Mouse (Mus musculus): Measurements from ENCODE around the gene Asf1a.
"Not testable (repeated sequence)": the region's sequence is repeated elsewhere in the genome, so short reads cannot be mapped to it uniquely, and the experiment has no call there.

Gene Asf1a

GRCm38 (mm10) chr10:53596677-53597120, at the start of gene Asf1a:
Gene Asf1a (plus strand): TSS chr10:53596757.
- peak; percentile 98 to 99 for DNase-seq

DNA sequence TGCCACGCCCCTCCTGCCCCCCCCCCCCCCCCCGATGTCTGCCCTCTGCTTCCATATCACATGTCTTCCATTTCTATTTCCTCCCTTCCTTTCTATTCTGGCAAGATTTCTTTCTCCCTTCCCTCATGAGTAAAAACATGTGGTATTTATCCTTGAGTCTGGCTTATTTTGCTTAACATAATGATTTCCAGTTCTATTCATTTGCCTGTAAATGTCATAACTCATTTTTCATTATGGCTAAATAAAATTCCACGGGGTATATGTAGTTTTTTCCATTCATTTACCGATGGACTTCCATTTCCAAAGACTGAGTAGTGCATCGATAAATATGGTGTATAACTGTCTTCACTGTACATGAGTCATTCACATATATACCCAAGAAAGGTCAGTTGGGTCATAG, 34.6 kb upstream of the Asf1a start:
- no peak for DNase-seq

DNA sequence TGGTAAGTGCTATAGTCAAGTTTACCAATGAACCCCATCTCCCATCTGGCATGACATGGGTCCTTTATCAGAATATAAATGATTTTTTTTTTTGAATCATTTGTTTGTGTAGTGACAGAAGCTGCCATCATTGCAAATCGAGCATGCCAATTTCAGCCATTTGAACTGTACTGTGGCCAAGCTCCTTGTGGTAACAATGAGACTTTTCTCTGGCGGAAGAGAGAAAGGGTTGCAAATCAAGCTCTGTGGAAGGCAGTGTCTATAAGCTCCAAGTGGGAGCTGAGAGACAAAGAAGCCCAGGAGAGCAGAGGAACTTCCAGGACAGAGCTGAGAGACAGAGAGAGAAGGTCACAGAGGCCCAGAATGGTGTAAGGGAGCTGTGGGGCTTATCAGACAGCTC, 31.0 kb upstream of the Asf1a start:
- no peak for DNase-seq

DNA sequence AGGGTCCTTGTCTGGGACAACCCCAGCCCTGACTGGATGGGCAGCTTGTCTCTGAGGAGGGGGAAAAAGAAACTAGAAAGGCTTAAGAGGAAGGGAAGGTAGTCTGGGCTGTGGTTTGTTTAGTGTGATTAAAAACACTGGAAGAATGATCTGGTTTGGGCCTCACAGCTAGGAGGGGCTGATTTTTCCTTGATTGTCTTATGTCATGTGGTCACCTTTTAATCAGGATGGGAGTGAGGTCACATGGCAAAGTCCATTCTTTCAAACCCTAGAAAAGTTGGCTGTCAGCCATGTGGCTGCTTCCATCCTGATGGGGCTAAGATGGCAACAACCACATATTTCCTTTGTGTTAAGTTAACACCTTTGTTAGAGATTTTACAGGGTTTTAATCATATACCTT, 28.0 kb upstream of the Asf1a start:
- DNase-seq = no peak

- no peak for DNase-seq
These were observed 16.4 kb upstream of the Asf1a start for GRCm38 (mm10) chr10:53580137-53580536.

DNA sequence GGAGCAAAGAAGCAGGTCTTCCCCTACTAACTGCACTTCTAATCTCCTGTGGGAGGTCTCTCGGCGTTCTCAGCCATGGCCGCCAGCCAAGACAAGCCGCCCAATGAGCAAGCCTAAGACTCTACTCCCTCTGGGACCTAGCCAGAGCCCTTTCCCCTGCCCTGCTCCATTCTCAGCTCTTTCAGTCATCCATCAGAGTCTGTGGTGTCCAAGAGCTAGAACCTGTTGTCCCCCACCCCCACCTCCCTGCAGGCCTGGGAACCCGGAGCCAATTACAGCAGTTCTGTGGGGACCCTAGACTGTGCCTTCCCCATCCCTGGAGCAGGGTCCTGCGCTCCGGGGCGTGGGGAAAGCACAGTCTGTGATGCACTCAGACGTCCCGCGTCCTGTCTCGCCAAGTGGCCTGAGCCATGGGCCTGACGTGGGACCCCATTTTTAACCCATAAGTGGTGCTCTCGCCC, 15.9 kb upstream of the Asf1a start:
- DNase-seq = peak; percentile 63 to 76

- DNase-seq = peak in 1 of 2 experiments; percentile 20
These were observed 15.5 kb upstream of the Asf1a start for GRCm38 (mm10) chr10:53581087-53581486.

DNA sequence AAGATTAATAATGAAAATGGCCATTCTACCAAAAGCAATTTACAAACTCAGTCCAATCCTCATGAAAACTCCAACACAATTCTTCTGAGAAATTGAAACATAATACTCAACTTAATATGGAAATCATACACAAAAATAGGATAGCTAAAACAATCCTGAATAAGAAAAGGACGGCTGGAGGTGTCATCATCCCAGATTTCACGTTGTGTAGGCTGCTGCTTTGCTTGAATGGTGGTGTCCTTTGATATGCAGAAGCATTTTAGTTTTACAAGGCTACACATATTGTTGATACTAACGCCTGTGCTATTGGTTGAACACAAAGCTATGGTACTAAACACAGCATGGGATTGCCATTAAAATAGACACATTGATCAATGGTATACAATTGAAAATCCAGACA, 10.8 kb upstream of the Asf1a start:
- no peak for DNase-seq

DNA sequence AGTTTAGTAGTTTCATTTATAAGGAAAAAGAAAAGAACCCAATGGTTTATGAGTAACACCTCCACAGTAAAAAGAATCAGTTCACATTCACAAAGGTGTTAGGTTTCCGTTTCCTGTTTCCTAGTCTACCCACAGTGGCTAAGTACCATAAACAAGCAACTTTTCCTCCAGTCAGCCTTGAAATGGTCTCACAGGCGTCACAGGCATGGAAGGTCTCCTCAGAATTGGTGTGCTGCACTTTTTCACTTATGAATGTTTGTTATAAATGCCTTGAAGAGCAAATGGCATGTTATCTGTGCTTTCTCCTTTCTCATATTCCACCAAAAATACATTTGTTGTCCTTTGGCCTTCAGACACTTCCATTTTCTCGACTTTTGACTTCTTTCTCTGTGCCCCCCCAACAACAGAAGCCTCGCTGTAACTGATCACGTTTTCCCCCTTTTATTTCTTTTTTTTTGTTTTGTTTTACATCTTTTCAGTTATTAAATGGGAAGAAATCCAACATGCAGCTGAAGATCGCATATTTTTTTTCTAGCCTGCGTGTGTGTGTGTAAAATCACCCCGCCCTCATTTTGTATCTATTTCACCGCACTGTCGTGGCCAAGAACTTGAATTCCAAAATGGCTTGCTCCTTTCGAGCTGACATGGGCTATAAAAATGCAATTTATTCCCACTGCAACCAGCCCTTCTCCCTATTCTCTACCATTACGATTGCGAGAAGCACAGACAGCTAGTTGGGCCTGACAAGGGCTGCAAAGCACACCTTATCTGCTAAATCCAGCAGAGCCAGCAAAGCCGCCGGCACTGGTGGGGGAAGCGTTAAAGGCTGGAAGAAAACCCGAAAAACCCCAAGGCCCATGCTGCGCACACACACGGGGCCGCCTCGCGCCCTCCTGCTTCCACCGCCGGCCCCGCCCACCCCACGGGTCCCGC, 547 bp upstream of the Asf1a start:
- DNase-seq = peak in 1 of 2 experiments; percentile 9

- peak; percentile 62 to 72 for DNase-seq
These were observed 744 bp downstream of the Asf1a start for GRCm38 (mm10) chr10:53597121-53597881.

DNA sequence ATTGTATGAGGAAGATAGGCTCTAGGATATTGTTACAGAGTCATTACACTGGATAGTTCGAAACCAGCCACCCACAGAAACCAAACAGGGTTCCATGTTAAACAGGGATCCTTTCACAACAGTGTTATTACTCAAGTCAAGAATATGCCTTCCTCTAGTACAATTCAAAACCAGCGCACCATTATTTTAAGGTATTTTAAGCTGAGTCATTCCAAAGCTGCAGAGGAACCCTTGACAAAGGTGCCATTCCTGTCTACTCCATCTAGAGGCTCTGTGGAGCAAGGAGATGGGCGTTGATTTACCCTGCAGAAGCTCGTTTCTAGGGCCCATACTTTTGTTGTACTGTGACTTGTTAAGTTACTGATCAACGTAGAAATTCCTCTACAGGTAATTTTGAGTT, 2.3 kb downstream of the Asf1a start:
- no peak for DNase-seq

GRCm38 (mm10) chr10:53605328-53605727, 8.8 kb downstream of the Asf1a start:
- no peak for DNase-seq

- no peak for DNase-seq
These were observed 11.7 kb downstream of the Asf1a start for GRCm38 (mm10) chr10:53608274-53608673.

- DNase-seq = no peak
These were observed 15.6 kb downstream of the Asf1a start for GRCm38 (mm10) chr10:53612172-53612571.

DNA sequence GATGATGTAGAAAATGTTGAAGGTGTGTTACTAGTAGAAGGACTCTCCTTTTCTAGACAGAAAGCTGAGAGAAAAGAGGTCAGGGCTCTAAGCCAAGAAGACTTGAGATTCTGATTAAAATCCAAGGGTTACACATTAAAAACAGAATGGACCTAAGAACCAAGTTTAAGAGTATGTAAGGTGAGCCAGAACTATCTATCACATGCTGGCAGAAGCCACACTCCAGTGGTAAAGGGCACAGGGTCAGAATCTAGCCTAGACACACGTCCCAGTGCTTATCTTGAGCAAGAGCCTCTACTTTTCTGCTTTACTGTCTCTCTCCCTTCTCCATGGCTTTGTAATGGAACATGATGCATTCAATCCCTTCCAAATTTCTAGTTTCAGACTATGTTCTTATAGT, 17.4 kb downstream of the Asf1a start:
- no peak for DNase-seq

GRCm38 (mm10) chr10:53615850-53616616, 19.5 kb downstream of the Asf1a start:
- DNase-seq = no peak

- peak; percentile 92 to 93 for DNase-seq
These were observed 32.8 kb downstream of the Asf1a start for GRCm38 (mm10) chr10:53629247-53629917.

DNA sequence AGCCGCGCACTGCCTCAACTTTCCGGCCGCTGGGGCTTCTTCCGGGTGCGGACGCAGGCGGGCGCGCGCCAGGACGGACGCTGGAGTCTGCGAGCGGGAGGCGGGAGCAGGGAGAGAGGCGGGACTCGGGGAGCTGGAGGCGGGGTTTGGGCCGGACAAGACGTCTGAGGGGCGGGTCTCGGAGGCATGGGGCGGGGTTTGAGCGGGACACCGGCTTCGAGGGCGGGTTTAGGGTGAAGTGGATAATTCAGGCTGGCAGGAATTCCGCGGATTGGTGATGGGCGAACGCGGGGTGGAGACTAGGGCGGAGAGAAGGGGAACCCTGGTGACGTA, 33.3 kb downstream of the Asf1a start:
- DNase-seq = peak; percentile 97 to 98

- DNase-seq = not testable (repeated sequence)
These were observed 33.8 kb downstream of the Asf1a start, which contains the start of gene Mcm9 for GRCm38 (mm10) chr10:53630339-53630738. Gene Mcm9 (minus strand): TSS chr10:53630439.

GRCm38 (mm10) chr10:53634160-53634559, 37.6 kb downstream of the Asf1a start:
- DNase-seq = no peak

DNA sequence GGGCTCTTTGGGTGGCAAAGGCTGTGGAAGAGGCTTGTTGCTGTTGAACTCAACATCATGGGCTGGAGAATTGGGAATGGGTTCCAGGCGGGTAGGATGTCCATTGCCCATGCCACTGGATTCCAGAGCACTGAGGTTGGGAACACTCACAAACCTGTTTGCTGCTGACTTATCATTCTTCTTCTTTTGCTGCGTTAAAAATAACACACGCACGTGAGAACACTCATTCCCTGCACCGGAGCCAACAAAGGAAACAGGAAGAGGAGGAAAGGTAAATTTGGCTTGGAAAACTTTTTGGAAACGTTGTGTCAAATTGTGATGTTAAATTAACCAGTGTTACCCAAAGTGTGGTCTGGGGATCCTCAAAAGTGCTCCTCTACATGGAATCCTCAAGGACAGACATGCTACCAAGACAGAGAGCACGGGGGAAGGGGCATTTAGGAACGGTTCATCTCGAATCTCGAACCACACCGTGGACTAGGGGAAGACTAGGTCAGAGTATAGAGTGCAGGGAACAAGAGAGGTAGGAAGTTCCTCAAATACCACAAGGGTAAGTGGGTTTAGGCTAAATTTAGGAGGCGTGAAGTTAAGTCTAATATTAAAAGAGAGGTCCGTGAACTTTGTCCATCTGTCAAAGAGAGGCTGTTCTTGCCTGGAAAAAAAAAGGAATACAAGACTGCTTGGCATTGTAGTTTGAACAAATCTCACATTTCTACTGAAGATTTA, 38.9 kb downstream of the Asf1a start:
- DNase-seq = no peak

GRCm38 (mm10) chr10:53641507-53641906, 45.0 kb downstream of the Asf1a start:
- peak in 1 of 2 experiments; percentile 27 for DNase-seq

Data from lung, postnatal 4 days (tissue).